In genomic region chr6:31215661-31216060, GRCm38 (mm10) we compare ENCODE assay signal across 8 mouse cellular contexts.
DNase-seq lines count a peak whose midpoint lies in the region; ATAC-seq and TF ChIP-seq lines count a peak whose summit lies in the region.

No protein-coding gene starts in this region.

- WGBS in cerebellum, adult 2 months = 38% methylated on average over 8 of the region's 8 CpGs
- 66% methylated on average over 8 of the region's 8 CpGs for WGBS in neural tube, embryonic 11.5 days
- WGBS in limb, embryonic 12.5 days = 74% methylated on average over 8 of the region's 8 CpGs
- 75% methylated on average over 8 of the region's 8 CpGs for WGBS in stomach, embryonic 15.5 days

- H3K4me3 ChIP-seq in cerebellum, adult 2 months (replicated peaks; ENCODE audit: insufficient read depth, low read depth, low read length) = peak overlapping the region; percentile 92
- peak overlapping the region; percentile 62 for H3K4me3 ChIP-seq in neural tube, embryonic 11.5 days (ENCODE audit: low read depth, low read length)
- peak overlapping the region; percentile 76 for H3K4me3 ChIP-seq in limb, embryonic 12.5 days (replicated peaks)
- H3K4me3 ChIP-seq in stomach, embryonic 15.5 days (replicated peaks) = peak overlapping the region; percentile 75

- H3K4me2 ChIP-seq in neural tube, embryonic 11.5 days (ENCODE audit: low read depth) = peak overlapping the region; percentile 100
- H3K4me2 ChIP-seq in limb, embryonic 12.5 days = peak overlapping the region; percentile 100
- H3K4me2 ChIP-seq in stomach, embryonic 15.5 days = peak overlapping the region; percentile 100

- TF ChIP-seq POLR2A in cerebellum, adult 2 months (IDR thresholded peaks at IDR 0.05; ENCODE audit: borderline replicate concordance, insufficient read depth, low read length) = no peak

- H3K9ac ChIP-seq in neural tube, embryonic 11.5 days (ENCODE audit: low read length) = no peak overlapping the region
- peak overlapping the region; percentile 54; the same call in 1 of the 2 replicates for H3K9ac ChIP-seq in limb, embryonic 12.5 days (replicated peaks)
- H3K9ac ChIP-seq in stomach, embryonic 15.5 days = no peak overlapping the region

- TF ChIP-seq CTCF in cerebellum, adult 2 months (IDR thresholded peaks at IDR 0.05; ENCODE audit: borderline replicate concordance, insufficient read depth, low read depth, low read length) = no peak

- peak in 1 of 2 experiments; percentile 43 for DNase-seq in cerebellum, adult 2 months
- DNase-seq in cerebellum, postnatal 25 days = no peak
- DNase-seq in neural tube, embryonic 11.5 days (ENCODE audit: low spot score) = no peak
- DNase-seq in neural tube, embryonic 10.5 days (ENCODE audit: extremely low spot score, low spot score) = no peak
- DNase-seq in thymus, postnatal 36 days = no peak

- ATAC-seq in neural tube, embryonic 11.5 days (ENCODE audit: insufficient read depth, low FRiP score, low TSS enrichment) = no peak
- no peak for ATAC-seq in limb, embryonic 12.5 days (ENCODE audit: insufficient number of reproducible peaks, insufficient read depth, low FRiP score, low TSS enrichment, low read depth)
- ATAC-seq in stomach, embryonic 15.5 days (ENCODE audit: insufficient read depth, low FRiP score, low read depth) = no peak
- ATAC-seq in erythroblast, adult 5-6 weeks (replicated peaks; ENCODE audit: low FRiP score, poor library complexity, severe bottlenecking) = no peak

- peaks cover 10% of the 10 kb centered on the region; the same call in 1 of the 2 replicates for H3K4me1 ChIP-seq in cerebellum, adult 2 months (ENCODE audit: control insufficient read depth, insufficient read depth, low read length)
- peaks cover 16% of the 10 kb centered on the region; the same call in 1 of the 2 replicates for H3K4me1 ChIP-seq in neural tube, embryonic 11.5 days (ENCODE audit: control insufficient read depth, insufficient read depth, low read length)
- H3K4me1 ChIP-seq in limb, embryonic 12.5 days (replicated peaks) = peaks cover 32% of the 10 kb centered on the region
- H3K4me1 ChIP-seq in stomach, embryonic 15.5 days = peaks cover 17% of the 10 kb centered on the region

- no peaks in the 10 kb centered on the region for H3K27me3 ChIP-seq in cerebellum, adult 2 months (ENCODE audit: control insufficient read depth, insufficient read depth, low read length)
- peaks cover 48% of the 10 kb centered on the region for H3K27me3 ChIP-seq in neural tube, embryonic 11.5 days (ENCODE audit: control insufficient read depth, insufficient read depth, low read length)
- H3K27me3 ChIP-seq in limb, embryonic 12.5 days = peaks cover 67% of the 10 kb centered on the region
- peaks cover 39% of the 10 kb centered on the region for H3K27me3 ChIP-seq in stomach, embryonic 15.5 days (replicated peaks)

- no peaks in the 10 kb centered on the region for H3K9me3 ChIP-seq in neural tube, embryonic 11.5 days (ENCODE audit: control insufficient read depth, low read length)
- H3K9me3 ChIP-seq in limb, embryonic 12.5 days = no peaks in the 10 kb centered on the region
- H3K9me3 ChIP-seq in stomach, embryonic 15.5 days = no peaks in the 10 kb centered on the region

- no peaks in the 10 kb centered on the region for H3K36me3 ChIP-seq in neural tube, embryonic 11.5 days (ENCODE audit: control insufficient read depth, insufficient read depth, low read length)
- H3K36me3 ChIP-seq in limb, embryonic 12.5 days = no peaks in the 10 kb centered on the region
- H3K36me3 ChIP-seq in stomach, embryonic 15.5 days = no peaks in the 10 kb centered on the region

- peak overlapping the region; percentile 96; the same call in 1 of the 2 replicates for H3K27ac ChIP-seq in cerebellum, adult 2 months (ENCODE audit: insufficient read depth, low read length)
- no peak overlapping the region for H3K27ac ChIP-seq in neural tube, embryonic 11.5 days (ENCODE audit: low read depth, low read length)
- H3K27ac ChIP-seq in limb, embryonic 12.5 days = no peak overlapping the region
- H3K27ac ChIP-seq in stomach, embryonic 15.5 days = no peak overlapping the region
